Mouse (Mus musculus) heart, adult 2 months (tissue): ENCODE measurements around the gene Ptms. TPM values are rescaled to one million over a fixed set of nuclear protein-coding genes. Genes with fewer than 3 reads are reported as not detected.

Experiments used
- DNase-seq, 2 experiments: peaks; one replicate each; pipeline ENCODE4 v3.0.0; 2021
- H3K27ac ChIP-seq: fragments of 200-600 bp; 2 replicates; pipeline ENCODE4 v1.8.1; 2022
- H3K27me3 ChIP-seq: fragments of 200-500 bp; 2 replicates; pipeline ENCODE4 v1.6.1; 2012; ENCODE audit warnings: mild to moderate bottlenecking, low read length, inconsistent platforms, mixed read lengths; ENCODE audit not compliant: control insufficient read depth, insufficient read depth
- H3K36me3 ChIP-seq: fragments of 200-500 bp; 2 replicates; pipeline ENCODE4 v1.6.1; 2012; ENCODE audit warnings: low read length, inconsistent platforms; ENCODE audit not compliant: control insufficient read depth, insufficient read depth
- H3K4me1 ChIP-seq: fragments of 200-500 bp; 2 replicates; pipeline ENCODE4 v1.6.1; 2011; ENCODE audit warnings: low read length; ENCODE audit not compliant: control insufficient read depth, insufficient read depth
- H3K4me3 ChIP-seq: fragments of 200-600 bp; 2 replicates; pipeline ENCODE4 v1.8.1; 2022
- H3K79me2 ChIP-seq: fragments of 200-500 bp; replicated peaks from 2 replicates; pipeline ENCODE4 v1.6.1; 2012; ENCODE audit warnings: mild to moderate bottlenecking, inconsistent platforms, low read length, moderate library complexity, mixed read lengths; ENCODE audit not compliant: control insufficient read depth, insufficient read depth
- H3K9ac ChIP-seq: fragments of 200-500 bp; 2 replicates; pipeline ENCODE4 v1.6.1; 2012; ENCODE audit warnings: low read depth, mild to moderate bottlenecking, control low read depth, inconsistent platforms, low read length, mixed read lengths
- CTCF ChIP-seq: fragments of 200-600 bp; IDR thresholded peaks from 2 replicates; pipeline ENCODE4 v1.8.1; 2022; ENCODE audit warnings: antibody characterized with exemption, mild to moderate bottlenecking, moderate library complexity
- EP300 ChIP-seq: fragments of 200-500 bp; IDR thresholded peaks from 2 replicates; pipeline ENCODE4 v1.6.1; 2011; ENCODE audit warnings: low read depth, low read length, control low read depth; ENCODE audit not compliant: insufficient read depth
- POLR2A ChIP-seq: fragments of 200-500 bp; IDR thresholded peaks from 2 replicates; pipeline ENCODE4 v1.6.1; 2011; ENCODE audit warnings: mild to moderate bottlenecking, low read depth, low read length, control low read depth; ENCODE audit not compliant: insufficient read depth
- WGBS: fragments of 180-500 bp; shearing (Covaris S2); methylation state at CpG from one replicate; pipeline ENCODE4 v1.1.7; 2018; 5-methylcytosine and 5-hydroxymethylcytosine counted together
- intact Hi-C: fragments of 180-260 bp; cut with DNase I; formaldehyde crosslinking; loops from one replicate; pipeline ENCODE4 v1.15.1; 2025
- polyA plus RNA-seq: library from polyadenylated mRNA; depleted of rRNA; stranded (reverse); fragments of >200 nt; gene quantifications from 2 replicates; pipeline ENCODE4 v1.2.3, GENCODE M21; 2012
- total RNA-seq, 2 experiments: library from RNA; stranded (reverse); gene quantifications; 2 replicates each; pipeline ENCODE4 v1.2.3; 2021

Gene Ptms
- total and polyA plus RNA-seq, 3 experiments, result 154 to 614 (median 163) TPM

GRCm38 (mm10) chr6:124964638-124965037 lies 44.7 kb upstream of the Ptms start:
- Histone ChIP-seq H3K27ac (peak overlapping the region; percentile 91), H3K79me2 (no peaks in the 10 kb centered on the region), H3K27me3 (no peaks in the 10 kb centered on the region), H3K36me3 (no peaks in the 10 kb centered on the region), H3K9ac (peak overlapping the region; percentile 66), H3K4me3 (peak overlapping the region; percentile 69), H3K4me1 (0 out of 2 replicates have a peak, but pooled peaks cover 2% of the 10 kb centered on the region)
- 24% methylated on average over 16 of the region's 16 CpGs for WGBS
- intact Hi-C loops, result loop anchor here (1.0 to 2.0 kb wide), 3 partner anchors 34 to 74 kb away; partner anchors contain the start of genes Ing4 and Mlf2
- TF ChIP-seq EP300, result no peak
- TF ChIP-seq CTCF, result no peak
- TF ChIP-seq POLR2A, result no peak
- DNase-seq, result no peak

GRCm38 (mm10) chr6:124961021-124961420 lies 41.1 kb upstream of the Ptms start:
- H3K9ac ChIP-seq, result no peak overlapping the region
- no peaks in the 10 kb centered on the region for H3K27me3 ChIP-seq
- H3K4me3 ChIP-seq, result no peak overlapping the region
- no peak for TF ChIP-seq POLR2A
- no peak for TF ChIP-seq EP300
- TF ChIP-seq CTCF, result no peak
- no peaks in the 10 kb centered on the region for H3K79me2 ChIP-seq
- no peaks in the 10 kb centered on the region for H3K36me3 ChIP-seq
- H3K27ac ChIP-seq, result no peak overlapping the region
- intact Hi-C loops, result no loop called here
- H3K4me1 ChIP-seq, result 0 out of 2 replicates have a peak, but pooled peaks cover 2% of the 10 kb centered on the region
- no peak for DNase-seq
- 93% methylated on average over 12 of the region's 12 CpGs for WGBS

GRCm38 (mm10) chr6:124959960-124960359 lies 40.1 kb upstream of the Ptms start:
- intact Hi-C loops, result no loop called here
- no peak overlapping the region for H3K27ac ChIP-seq
- 0 out of 2 replicates have a peak, but pooled peaks cover 2% of the 10 kb centered on the region for H3K4me1 ChIP-seq
- H3K4me3 ChIP-seq, result no peak overlapping the region
- 94% methylated on average over 13 of the region's 13 CpGs for WGBS
- DNase-seq, result no peak
- no peak overlapping the region for H3K9ac ChIP-seq
- no peaks in the 10 kb centered on the region for H3K79me2 ChIP-seq
- no peaks in the 10 kb centered on the region for H3K36me3 ChIP-seq
- no peaks in the 10 kb centered on the region for H3K27me3 ChIP-seq
- TF ChIP-seq EP300, result no peak
- TF ChIP-seq CTCF, result no peak

- no peak overlapping the region for H3K9ac ChIP-seq
- no peak for DNase-seq
- TF ChIP-seq POLR2A (no peak), CTCF (no peak), EP300 (no peak)
- WGBS, result 69% methylated on average over 3 of the region's 3 CpGs
- H3K36me3 ChIP-seq, result no peaks in the 10 kb centered on the region
- H3K79me2 ChIP-seq, result no peaks in the 10 kb centered on the region
- no peaks in the 10 kb centered on the region for H3K27me3 ChIP-seq
- no peak overlapping the region for H3K4me3 ChIP-seq
- no peak overlapping the region for H3K27ac ChIP-seq
- H3K4me1 ChIP-seq, result no peaks in the 10 kb centered on the region
- intact Hi-C loops, result no loop called here
Measured at GRCm38 (mm10) chr6:124958127-124958526, 38.2 kb upstream of the Ptms start.

- WGBS, result 84% methylated on average over 4 of the region's 4 CpGs
- Histone ChIP-seq H3K9ac (no peak overlapping the region), H3K36me3 (no peaks in the 10 kb centered on the region), H3K4me3 (no peak overlapping the region), H3K79me2 (no peaks in the 10 kb centered on the region), H3K27ac (no peak overlapping the region), H3K27me3 (no peaks in the 10 kb centered on the region), H3K4me1 (no peaks in the 10 kb centered on the region)
- no peak for DNase-seq
- intact Hi-C loops, result no loop called here
- no peak for TF ChIP-seq EP300
- no peak for TF ChIP-seq POLR2A
- no peak for TF ChIP-seq CTCF
Measured at GRCm38 (mm10) chr6:124955212-124955611, 35.3 kb upstream of the Ptms start.

- 92% methylated on average over 2 of the region's 2 CpGs for WGBS
- Histone ChIP-seq H3K4me3 (no peak overlapping the region), H3K36me3 (no peaks in the 10 kb centered on the region), H3K9ac (no peak overlapping the region), H3K27ac (no peak overlapping the region), H3K4me1 (no peaks in the 10 kb centered on the region), H3K79me2 (no peaks in the 10 kb centered on the region), H3K27me3 (no peaks in the 10 kb centered on the region)
- DNase-seq, result no peak
- intact Hi-C loops, result no loop called here
- TF ChIP-seq POLR2A (no peak), EP300 (no peak), CTCF (no peak)
Measured at GRCm38 (mm10) chr6:124953991-124954715, 34.2 kb upstream of the Ptms start.
